Mouse (Mus musculus) embryonic facial prominence, embryonic 14.5 days (tissue): ENCODE results near the gene Stim2. TPM values are rescaled to one million over a fixed set of nuclear protein-coding genes. Genes with fewer than 3 reads are reported as not detected.

Experiments used
- ATAC-seq: fragments of 200-750 bp; cut with Nextera tagmentation; 2 replicates; pipeline ENCODE4 v1.8.0; 2017; ENCODE audit warnings: low read depth, moderate number of reproducible peaks, moderate TSS enrichment
- DNase-seq: peaks from one replicate; pipeline ENCODE4 v3.0.0-alpha.2; 2015; ENCODE audit warnings: low spot score
- H3K27ac ChIP-seq: fragments of 300-500 bp; sonication (generic); replicated peaks from 2 replicates; pipeline ENCODE4 v1.5.1; 2014; ENCODE audit warnings: low read depth, mild to moderate bottlenecking, low read length, moderate library complexity
- H3K27me3 ChIP-seq: fragments of 300-500 bp; sonication (generic); replicated peaks from 2 replicates; pipeline ENCODE4 v1.6.1; 2014; ENCODE audit warnings: low read length; ENCODE audit not compliant: control insufficient read depth, insufficient read depth
- H3K36me3 ChIP-seq: fragments of 300-500 bp; sonication (generic); 2 replicates; pipeline ENCODE4 v1.6.1; 2014; ENCODE audit warnings: low read length, mixed read lengths; ENCODE audit not compliant: control insufficient read depth, insufficient read depth
- H3K4me1 ChIP-seq: fragments of 300-500 bp; sonication (generic); 2 replicates; pipeline ENCODE4 v1.6.1; 2014; ENCODE audit warnings: antibody characterized with exemption, low read length; ENCODE audit not compliant: control insufficient read depth, insufficient read depth
- H3K4me2 ChIP-seq: fragments of 300-500 bp; sonication (generic); 2 replicates; pipeline ENCODE4 v1.6.1; 2014; ENCODE audit warnings: low read depth, mild to moderate bottlenecking, low read length, moderate library complexity, mixed read lengths
- H3K4me3 ChIP-seq: fragments of 300-500 bp; sonication (generic); 2 replicates; pipeline ENCODE4 v1.5.1; 2014; ENCODE audit warnings: low read depth, mild to moderate bottlenecking, low read length
- H3K9ac ChIP-seq: fragments of 300-500 bp; sonication (generic); 2 replicates; pipeline ENCODE4 v1.6.1; 2014; ENCODE audit warnings: low read depth, mild to moderate bottlenecking, low read length, moderate library complexity, mixed read lengths
- H3K9me3 ChIP-seq: fragments of 300-500 bp; sonication (generic); 2 replicates; pipeline ENCODE4 v1.6.1; 2016; ENCODE audit warnings: low read length; ENCODE audit not compliant: control insufficient read depth
- WGBS: fragments of 180-500 bp; shearing (Covaris S2); extraction: QIAGEN DNeasy Blood & Tissue Kit; methylation state at CpG from one replicate; pipeline ENCODE4 v1.1.7; 2014; 5-methylcytosine and 5-hydroxymethylcytosine counted together
- polyA plus RNA-seq: library from polyadenylated mRNA; unstranded; fragments of >200 nt; fragmentation: Nextera tagmentation; extraction: Ambion mirVana; gene quantifications from 2 replicates; pipeline ENCODE4 v1.2.1, GENCODE M21; 2014

The Stim2 gene
- polyA plus RNA-seq, 1 experiment from 2014 or later: 38.1 TPM

GRCm38 (mm10) chr5:54098219-54098618 is 99.9 kb downstream of the Stim2 start:
- no peak overlapping the region for H3K4me3 ChIP-seq
- no peaks in the 10 kb centered on the region for H3K27me3 ChIP-seq
- DNase-seq (no peak), ATAC-seq (no peak)
- peaks cover 33% of the 10 kb centered on the region for H3K4me1 ChIP-seq
- H3K9ac ChIP-seq: no peak overlapping the region
- no peak overlapping the region for H3K27ac ChIP-seq
- WGBS: 64% methylated on average over 6 of the region's 6 CpGs
- H3K9me3 ChIP-seq: no peaks in the 10 kb centered on the region
- no peaks in the 10 kb centered on the region for H3K36me3 ChIP-seq
- peak overlapping the region; percentile 7; the same call in 1 of the 2 replicates for H3K4me2 ChIP-seq

GRCm38 (mm10) chr5:54100916-54101315 is 102.6 kb downstream of the Stim2 start:
- Histone ChIP-seq H3K36me3 (peaks cover 14% of the 10 kb centered on the region; the same call in 1 of the 2 replicates), H3K27me3 (no peaks in the 10 kb centered on the region), H3K4me3 (no peak overlapping the region), H3K4me2 (no peak overlapping the region), H3K9ac (no peak overlapping the region), H3K27ac (peak overlapping the region; percentile 44), H3K4me1 (peaks cover 33% of the 10 kb centered on the region), H3K9me3 (no peaks in the 10 kb centered on the region)
- DNase-seq (peak; percentile 94), ATAC-seq (peak; percentile 91)
- 9% methylated on average over 3 of the region's 3 CpGs for WGBS

- Histone ChIP-seq H3K9me3 (no peaks in the 10 kb centered on the region), H3K9ac (no peak overlapping the region), H3K4me2 (no peak overlapping the region), H3K4me3 (no peak overlapping the region), H3K36me3 (peaks cover 14% of the 10 kb centered on the region; the same call in 1 of the 2 replicates), H3K27ac (peak overlapping the region; percentile 44), H3K27me3 (no peaks in the 10 kb centered on the region), H3K4me1 (peaks cover 33% of the 10 kb centered on the region)
- 34% methylated on average over 5 of the region's 5 CpGs for WGBS
- no peak for ATAC-seq
- DNase-seq: no peak
Measured at GRCm38 (mm10) chr5:54101318-54101717, 103.0 kb downstream of the Stim2 start.

GRCm38 (mm10) chr5:54101960-54102359 is 103.7 kb downstream of the Stim2 start:
- Histone ChIP-seq H3K4me1 (peaks cover 33% of the 10 kb centered on the region), H3K27me3 (no peaks in the 10 kb centered on the region), H3K4me2 (no peak overlapping the region), H3K9ac (no peak overlapping the region), H3K27ac (no peak overlapping the region), H3K36me3 (peaks cover 14% of the 10 kb centered on the region; the same call in 1 of the 2 replicates), H3K9me3 (no peaks in the 10 kb centered on the region), H3K4me3 (no peak overlapping the region)
- DNase-seq: no peak
- no peak for ATAC-seq
- WGBS: 75% methylated on average over 1 of the region's 1 CpGs

GRCm38 (mm10) chr5:54106669-54107068 is 108.4 kb downstream of the Stim2 start:
- Histone ChIP-seq H3K36me3 (peaks cover 22% of the 10 kb centered on the region), H3K4me3 (no peak overlapping the region), H3K9me3 (no peaks in the 10 kb centered on the region)

GRCm38 (mm10) chr5:54107069-54107468 is 108.8 kb downstream of the Stim2 start:
- H3K4me1 ChIP-seq: no peaks in the 10 kb centered on the region
- no peaks in the 10 kb centered on the region for H3K27me3 ChIP-seq
- 56% methylated on average over 6 of the region's 6 CpGs for WGBS
- no peak overlapping the region for H3K4me2 ChIP-seq
- H3K36me3 ChIP-seq: peaks cover 26% of the 10 kb centered on the region
- H3K9ac ChIP-seq: no peak overlapping the region
- no peak overlapping the region for H3K4me3 ChIP-seq
- DNase-seq: no peak
- ATAC-seq: no peak
- no peaks in the 10 kb centered on the region for H3K9me3 ChIP-seq
- H3K27ac ChIP-seq: no peak overlapping the region

More at GRCm38 (mm10) chr5:54106669-54107068, 108.4 kb downstream of the Stim2 start:
- ATAC-seq (no peak), DNase-seq (no peak)
- Histone ChIP-seq H3K4me1 (peaks cover under 1% of the 10 kb centered on the region; the same call in 1 of the 2 replicates), H3K27ac (no peak overlapping the region), H3K9ac (no peak overlapping the region), H3K27me3 (no peaks in the 10 kb centered on the region), H3K4me2 (no peak overlapping the region)
- WGBS: 91% methylated on average over 4 of the region's 4 CpGs

GRCm38 (mm10) chr5:54109096-54109495 is 110.8 kb downstream of the Stim2 start:
- Histone ChIP-seq H3K9me3 (no peaks in the 10 kb centered on the region), H3K4me2 (no peak overlapping the region), H3K9ac (no peak overlapping the region), H3K27me3 (no peaks in the 10 kb centered on the region), H3K36me3 (peaks cover 23% of the 10 kb centered on the region), H3K4me1 (no peaks in the 10 kb centered on the region), H3K4me3 (no peak overlapping the region), H3K27ac (no peak overlapping the region)
- 92% methylated on average over 5 of the region's 5 CpGs for WGBS
- no peak for ATAC-seq
- DNase-seq: no peak

GRCm38 (mm10) chr5:54110789-54111188 is 112.5 kb downstream of the Stim2 start:
- H3K27me3 ChIP-seq: no peaks in the 10 kb centered on the region
- DNase-seq: no peak
- no peak overlapping the region for H3K27ac ChIP-seq
- no peak overlapping the region for H3K4me3 ChIP-seq
- 83% methylated on average over 11 of the region's 11 CpGs for WGBS
- H3K4me1 ChIP-seq: no peaks in the 10 kb centered on the region
- peaks cover 13% of the 10 kb centered on the region; the same call in 1 of the 2 replicates for H3K36me3 ChIP-seq
- ATAC-seq: no peak
- H3K9me3 ChIP-seq: no peaks in the 10 kb centered on the region
- H3K4me2 ChIP-seq: no peak overlapping the region
- H3K9ac ChIP-seq: no peak overlapping the region

- peak; percentile 37; the same call in 1 of the 2 replicates for ATAC-seq
- WGBS: 32% methylated on average over 3 of the region's 3 CpGs
Measured at GRCm38 (mm10) chr5:54113284-54113683, 115.0 kb downstream of the Stim2 start.

More at GRCm38 (mm10) chr5:54113284-54113683, 115.0 kb downstream of the Stim2 start:
- Histone ChIP-seq H3K27ac (no peak overlapping the region), H3K4me1 (no peaks in the 10 kb centered on the region), H3K4me2 (no peak overlapping the region), H3K9ac (no peak overlapping the region), H3K9me3 (no peaks in the 10 kb centered on the region), H3K36me3 (peaks cover 21% of the 10 kb centered on the region; the same call in 1 of the 2 replicates), H3K4me3 (no peak overlapping the region), H3K27me3 (no peaks in the 10 kb centered on the region)
- peak; percentile 74 for DNase-seq
